Mouse (Mus musculus) cortical plate, adult 2 months (tissue): ENCODE results near the gene Tcf7l1.

Experiments used
- CTCF ChIP-seq: fragments of 200-500 bp; IDR thresholded peaks from 2 replicates; pipeline ENCODE4 v1.5.1; 2011; ENCODE audit warnings: mild to moderate bottlenecking, control low read depth, low read length; ENCODE audit not compliant: insufficient read depth; ENCODE audit errors: extremely low read depth
- POLR2A ChIP-seq: fragments of 200-500 bp; IDR thresholded peaks from 2 replicates; pipeline ENCODE4 v1.6.1; 2011; ENCODE audit warnings: mild to moderate bottlenecking, low read length, control low read depth; ENCODE audit not compliant: insufficient read depth; ENCODE audit errors: extremely low read depth

- TF ChIP-seq CTCF (no peak), POLR2A (no peak)
Measured at GRCm38 (mm10) chr6:72769343-72769742, 19.7 kb downstream of the Tcf7l1 start.
